Mouse (Mus musculus) left cerebral cortex, postnatal 4 days (tissue): ENCODE measurements around the gene Hpn. TPM values are rescaled to one million over a fixed set of nuclear protein-coding genes. Genes with fewer than 3 reads are reported as not detected.

Experiments
- DNase-seq: peaks from one replicate; pipeline ENCODE4 v3.0.0-alpha.2; 2022
- intact Hi-C: fragments of 180-260 bp; cut with DNase I; formaldehyde crosslinking; loops from one replicate; pipeline ENCODE4 v1.15.1; 2025
- total RNA-seq, 2 experiments: library from RNA; stranded (reverse); gene quantifications; 2 replicates each; pipeline ENCODE4 v1.2.3; 2021

Hpn gene
- total RNA-seq, 2 experiments from 2014 or later, result 1.4 to 1.6 TPM

DNA sequence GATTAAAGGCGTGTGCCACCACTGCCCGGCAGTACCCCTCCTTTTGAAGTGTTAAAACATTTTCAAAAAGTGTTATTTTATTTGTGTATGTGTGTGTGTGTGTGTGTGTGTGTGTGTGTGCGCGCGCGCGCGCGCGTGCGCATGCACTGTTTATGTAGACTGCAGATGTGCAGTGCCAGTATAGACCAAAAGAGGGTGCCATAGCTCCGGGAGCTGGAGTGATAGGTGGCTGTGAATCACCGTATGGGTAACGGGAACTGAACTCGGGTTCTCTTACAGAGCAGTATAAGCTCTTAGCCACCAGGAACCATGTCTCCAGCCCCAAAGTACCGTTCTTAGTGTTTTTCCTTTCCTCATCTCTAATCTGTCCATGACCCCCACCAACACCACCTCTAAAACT is 29.8 kb upstream of the Hpn start:
- intact Hi-C loops, result no loop called here
- DNase-seq, result no peak

- no peak for DNase-seq
- intact Hi-C loops, result no loop called here
Measured at GRCm38 (mm10) chr7:31140941-31141340, 25.9 kb upstream of the Hpn start.

GRCm38 (mm10) chr7:31140302-31140701 is 25.2 kb upstream of the Hpn start:
- no peak for DNase-seq
- intact Hi-C loops, result no loop called here

DNA sequence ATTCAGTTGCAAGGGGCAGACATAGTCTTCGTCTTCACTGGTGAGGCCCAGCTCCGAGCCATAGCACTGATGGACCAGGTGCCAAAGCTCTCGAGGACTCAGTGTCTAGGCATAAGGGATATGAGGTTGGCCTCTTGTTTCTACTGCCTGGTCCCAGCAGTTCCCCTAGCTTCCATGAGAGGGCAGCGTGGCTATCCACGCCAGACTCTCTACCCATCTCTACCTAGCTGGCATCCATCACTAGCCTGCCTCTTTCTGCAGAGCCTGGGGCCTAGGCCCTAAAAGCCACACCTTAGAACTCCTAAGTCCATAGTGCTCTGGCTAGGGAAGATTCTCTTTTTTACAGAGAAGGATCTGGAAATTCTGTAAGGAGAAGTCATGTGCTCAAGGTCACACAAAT is 24.7 kb upstream of the Hpn start:
- intact Hi-C loops, result no loop called here
- peak; percentile 61 for DNase-seq

- no peak for DNase-seq
- intact Hi-C loops, result no loop called here
Measured at GRCm38 (mm10) chr7:31135717-31136116, 20.6 kb upstream of the Hpn start.

- no peak for DNase-seq
- intact Hi-C loops, result no loop called here
Measured at GRCm38 (mm10) chr7:31131866-31132265, 16.8 kb upstream of the Hpn start.

GRCm38 (mm10) chr7:31130841-31131240 is 15.8 kb upstream of the Hpn start:
- peak; percentile 52 for DNase-seq
- intact Hi-C loops, result no loop called here

- intact Hi-C loops, result no loop called here
Measured at GRCm38 (mm10) chr7:31130197-31130596, 15.1 kb upstream of the Hpn start.

GRCm38 (mm10) chr7:31128157-31128705 is 13.1 kb upstream of the Hpn start:
- intact Hi-C loops, result no loop called here
- no peak for DNase-seq

More at GRCm38 (mm10) chr7:31130197-31130596, 15.1 kb upstream of the Hpn start:
- no peak for DNase-seq

GRCm38 (mm10) chr7:31126851-31127724 is 12.0 kb upstream of the Hpn start, which contains the start of gene Scn1b:
TSS of gene Scn1b (minus strand) at chr7:31127003.
- DNase-seq, result peak; percentile 40
- intact Hi-C loops, result no loop called here

DNA sequence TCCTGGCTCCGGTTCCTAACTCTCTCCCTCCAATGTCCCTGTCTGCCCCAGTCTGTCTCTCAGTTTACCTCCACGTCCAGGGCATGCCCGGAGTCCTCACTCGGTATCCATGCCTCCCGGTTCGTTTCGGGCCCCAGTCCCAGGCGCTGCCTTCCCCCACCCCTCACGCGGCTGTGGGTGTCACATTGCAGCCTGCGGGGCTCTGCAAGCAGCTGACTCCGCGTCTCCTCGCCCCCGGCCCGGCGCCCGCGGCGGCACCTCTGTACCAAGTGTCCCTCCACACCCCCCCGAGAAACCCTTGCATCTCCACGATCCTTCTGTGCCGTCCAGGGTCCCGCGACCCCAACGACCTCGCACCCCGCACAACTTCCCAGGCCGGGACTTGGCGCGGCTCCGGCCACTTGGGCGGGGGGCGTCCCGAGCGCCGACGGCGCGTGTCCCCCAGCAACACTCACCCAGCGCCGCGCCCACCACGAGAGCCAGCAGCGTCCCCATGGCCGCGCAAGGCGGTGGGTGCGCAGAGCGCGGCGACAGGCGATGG is 11.2 kb upstream of the Hpn start:
- intact Hi-C loops, result no loop called here
- no peak for DNase-seq

DNA sequence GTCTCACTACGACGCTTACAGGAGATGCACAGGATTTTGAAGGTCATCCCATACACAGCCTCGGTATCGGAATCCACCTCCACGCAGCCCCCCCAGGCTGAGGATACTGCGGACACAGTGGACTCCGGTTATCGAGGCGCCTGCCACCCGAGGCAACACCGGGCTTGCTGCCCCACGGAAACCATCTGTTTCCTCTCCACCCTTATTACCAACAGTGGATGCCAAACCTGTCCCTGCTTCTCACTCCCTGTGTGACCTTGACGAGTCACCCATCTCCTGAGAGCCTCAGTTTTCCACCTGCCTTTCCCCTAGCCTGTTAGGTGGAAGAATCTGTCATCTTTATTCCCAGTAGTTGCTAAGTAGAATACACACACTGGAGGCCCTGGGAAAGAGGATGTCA is 10.0 kb upstream of the Hpn start:
- no peak for DNase-seq
- intact Hi-C loops, result no loop called here

GRCm38 (mm10) chr7:31124381-31124780 is 9.3 kb upstream of the Hpn start:
- intact Hi-C loops, result no loop called here
- no peak for DNase-seq

- no peak for DNase-seq
- intact Hi-C loops, result no loop called here
Measured at GRCm38 (mm10) chr7:31123697-31124096, 8.6 kb upstream of the Hpn start.

DNA sequence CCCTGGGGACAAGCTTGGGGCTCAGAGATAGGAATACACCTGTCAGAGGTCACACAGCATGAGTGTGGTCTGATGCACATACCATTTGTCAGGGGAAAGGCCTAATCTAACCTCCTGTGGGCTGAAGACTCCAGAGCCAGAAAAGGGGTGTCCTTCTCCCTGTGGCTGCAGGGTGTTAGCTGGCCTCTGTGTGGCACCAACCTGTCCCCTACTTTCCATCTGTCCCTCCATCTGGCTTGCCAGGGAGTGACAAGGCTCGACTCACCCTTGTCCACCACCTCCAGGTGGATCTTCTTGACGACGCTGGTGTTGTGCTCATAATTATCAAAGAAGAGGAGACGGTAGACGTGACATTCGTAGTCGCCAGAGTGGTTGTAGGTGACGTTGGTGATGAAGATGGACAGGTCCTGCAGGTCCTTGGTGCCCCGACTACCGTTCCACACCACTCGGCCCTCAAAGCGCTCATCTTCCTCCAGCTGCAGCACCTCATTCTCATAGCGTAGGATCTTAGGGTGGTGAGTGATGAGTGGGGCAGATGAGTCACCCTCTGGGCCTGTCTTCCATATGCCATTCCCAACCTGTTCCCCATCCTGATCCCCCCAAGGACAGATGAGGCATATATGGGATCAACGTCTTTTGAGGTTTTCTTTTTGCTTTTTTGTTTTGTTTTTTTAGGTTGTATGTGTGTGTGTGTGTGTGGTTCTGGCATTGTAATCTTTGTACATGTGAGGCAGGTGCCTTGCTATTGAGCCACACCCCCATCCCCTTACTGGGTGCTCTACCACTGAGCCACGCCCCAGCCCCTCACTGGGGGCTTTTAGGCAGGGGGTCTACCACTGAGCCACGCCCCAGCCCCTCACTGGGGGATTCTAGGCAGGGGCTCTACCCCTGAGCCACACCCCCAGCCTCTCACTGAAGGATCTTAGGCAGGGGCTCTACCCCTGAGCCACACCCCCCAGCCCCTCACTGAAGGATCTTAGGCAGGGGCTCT is 7.8 kb upstream of the Hpn start:
- no peak for DNase-seq
- intact Hi-C loops, result no loop called here

DNA sequence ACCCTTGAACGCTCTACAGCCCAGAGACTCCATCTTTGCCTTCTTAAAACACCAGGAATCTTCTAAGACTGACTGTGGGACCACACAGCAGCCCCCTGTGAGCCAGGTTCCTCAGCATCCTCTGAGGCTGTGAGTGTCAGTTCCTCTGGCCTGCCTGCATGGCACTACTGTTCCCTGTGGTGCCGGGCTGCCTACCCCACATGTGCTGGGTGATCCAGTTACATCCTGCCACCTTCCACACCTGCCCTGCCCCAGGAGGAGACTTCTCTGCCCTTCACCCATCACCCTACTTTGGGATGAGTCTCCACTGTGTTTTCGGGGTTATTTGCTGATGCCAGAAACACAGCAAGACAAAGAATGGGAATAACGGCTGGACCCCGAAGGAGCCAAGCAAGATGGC is 4.5 kb upstream of the Hpn start:
- intact Hi-C loops, result no loop called here
- no peak for DNase-seq

DNA sequence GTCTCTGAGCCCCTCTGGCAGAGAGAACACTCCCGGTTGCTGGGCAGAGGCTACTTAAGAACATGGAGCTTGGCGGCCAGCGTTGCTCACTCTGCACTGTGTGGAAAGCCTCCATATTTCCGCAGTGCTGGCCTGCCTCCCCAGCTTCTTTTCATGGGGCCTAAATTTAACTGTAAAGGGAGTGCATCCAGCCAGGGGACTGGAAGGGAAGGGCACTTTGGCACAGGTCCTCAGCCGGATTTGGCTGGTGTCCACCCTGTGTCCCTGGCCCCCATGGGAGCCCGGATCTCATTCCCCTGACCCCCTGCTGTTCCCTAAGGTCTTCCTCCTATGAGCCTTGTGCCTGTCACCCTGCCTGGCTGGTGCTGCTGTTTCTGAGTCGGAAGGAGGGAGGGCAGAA is 3.4 kb upstream of the Hpn start:
- no peak for DNase-seq
- intact Hi-C loops, result no loop called here

GRCm38 (mm10) chr7:31117465-31117864 is 2.4 kb upstream of the Hpn start:
- no peak for DNase-seq
- intact Hi-C loops, result no loop called here

DNA sequence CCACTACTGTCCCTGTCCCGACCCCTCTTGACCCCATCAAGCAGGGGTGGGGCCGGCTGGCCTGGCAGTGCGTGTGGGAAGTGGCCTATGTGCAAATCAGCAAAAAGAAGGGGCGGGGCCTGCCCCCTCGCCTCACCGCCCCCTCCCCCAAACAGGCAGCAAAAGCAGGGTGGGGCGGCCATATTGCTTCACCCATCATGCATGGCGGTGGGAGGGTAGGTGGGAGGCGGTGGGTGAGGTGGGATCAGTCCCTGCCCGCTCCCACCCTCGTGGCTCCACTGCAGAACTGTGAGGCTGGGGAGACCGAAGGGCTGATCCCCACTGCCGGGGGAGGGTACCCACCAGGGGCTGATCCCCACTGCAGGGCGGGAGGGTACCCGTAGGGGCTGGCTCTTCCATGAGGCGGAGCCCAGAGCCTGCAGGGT is 1.6 kb upstream of the Hpn start:
- no peak for DNase-seq
- intact Hi-C loops, result no loop called here

GRCm38 (mm10) chr7:31115587-31116043 is 525 bp upstream of the Hpn start:
- intact Hi-C loops, result no loop called here
- peak; percentile 48 for DNase-seq

DNA sequence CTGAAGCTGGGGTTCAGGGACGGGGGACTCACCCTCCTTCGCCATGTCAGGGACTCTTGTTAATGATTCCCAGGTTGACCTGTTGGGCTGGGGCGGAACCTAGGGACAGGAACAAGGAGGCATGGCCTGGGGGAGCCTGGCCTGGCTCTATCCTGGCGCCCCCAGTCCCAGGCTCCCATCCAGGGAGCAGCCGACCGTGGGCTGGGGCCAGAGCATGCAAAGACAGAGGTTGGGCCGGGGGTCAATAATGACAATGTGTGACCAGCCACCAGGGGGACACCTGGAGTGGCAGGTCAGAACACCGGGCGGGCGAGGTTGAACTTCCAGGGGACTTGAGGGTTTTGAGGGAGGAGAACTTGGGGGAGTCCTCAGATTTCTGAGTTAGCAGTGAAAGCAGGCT is 444 bp downstream of the Hpn start:
- intact Hi-C loops, result no loop called here
- no peak for DNase-seq
